Mouse (Mus musculus) ovary, postnatal 36 days (tissue): ENCODE measurements around the gene Ctsw.
A peak's percentile ranks its signal among the peaks of the same experiment; 100 is the strongest.

ENCODE experiments used
- DNase-seq: peaks from one replicate; pipeline ENCODE4 v3.0.0; 2022; ENCODE audit warnings: low spot score, mixed read lengths

Gene Ctsw

DNA sequence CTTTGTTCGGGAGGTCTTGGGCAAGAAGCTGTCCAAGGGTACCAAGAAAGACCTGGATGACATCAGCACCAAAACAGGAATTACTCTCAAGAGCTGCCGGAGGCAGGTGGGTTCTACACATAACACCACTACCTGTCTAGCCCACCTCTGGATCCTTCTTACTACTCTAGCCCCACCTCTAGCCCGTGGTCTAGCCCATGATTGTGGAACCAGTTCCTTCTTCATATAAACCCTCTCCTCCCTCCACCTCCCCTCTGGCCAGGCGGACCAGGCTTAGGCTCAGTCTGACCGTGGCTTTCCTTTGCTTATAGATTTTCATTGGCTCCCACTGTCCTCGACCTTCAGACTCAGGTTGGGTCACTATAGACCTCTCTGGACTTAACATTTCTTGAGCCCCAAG, 6.9 kb downstream of the Ctsw start:
- DNase-seq: no peak

DNA sequence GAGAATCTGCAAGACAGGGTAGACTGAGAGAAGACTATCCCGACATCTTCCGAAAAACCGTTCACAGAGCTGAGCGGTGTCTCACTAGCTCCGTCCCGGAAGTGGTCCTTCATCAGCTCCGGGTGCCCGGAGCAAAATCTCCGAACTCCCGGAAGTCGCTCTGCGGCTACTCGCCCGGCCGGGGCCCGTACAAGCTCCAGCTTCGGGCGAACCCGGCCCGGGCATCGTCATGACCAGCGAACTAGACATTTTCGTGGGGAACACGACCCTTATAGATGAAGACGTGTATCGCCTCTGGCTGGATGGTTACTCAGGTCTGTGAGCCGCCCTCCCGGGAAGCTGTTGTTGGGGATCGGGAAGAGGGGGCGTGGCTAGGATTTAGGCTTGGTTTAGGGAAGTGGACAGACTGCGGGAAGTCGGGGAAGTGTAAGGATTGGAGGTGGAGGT, 7.8 kb downstream of the Ctsw start, which contains the start of gene Fibp:
Gene Fibp, plus strand, starts transcription at position 151 of the 447 bp plus-strand sequence.
- DNase-seq: peak; percentile 86

- DNase-seq: no peak
Measured at GRCm38 (mm10) chr19:5459896-5460295, 8.4 kb downstream of the Ctsw start.

DNA sequence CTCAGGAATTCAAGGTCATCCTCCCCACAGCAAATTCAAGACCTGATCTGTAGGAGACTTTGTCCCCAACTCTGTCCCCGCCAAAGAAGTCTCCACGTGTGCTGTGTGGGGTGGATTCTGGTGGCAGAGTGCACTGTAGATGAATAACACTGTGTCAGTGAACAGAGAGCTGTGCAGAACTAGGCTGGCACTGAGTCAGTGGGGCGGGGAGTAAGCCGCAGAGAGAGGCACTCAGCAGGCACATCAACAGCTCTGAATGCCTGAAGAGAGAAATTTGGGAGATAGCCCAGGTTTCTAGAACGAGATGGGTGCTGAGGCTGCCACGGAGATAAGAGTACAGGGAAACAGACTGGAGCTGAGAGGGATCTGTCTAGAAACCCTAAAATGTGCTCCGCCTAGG, 9.3 kb downstream of the Ctsw start:
- no peak for DNase-seq

GRCm38 (mm10) chr19:5457746-5458442, 10.4 kb downstream of the Ctsw start, which contains the start of gene Ccdc85b:
Gene Ccdc85b (minus strand): TSS chr19:5457894.
- no peak for DNase-seq

GRCm38 (mm10) chr19:5456922-5457745, 11.2 kb downstream of the Ctsw start:
- peak; percentile 93 for DNase-seq

- no peak for DNase-seq
Measured at GRCm38 (mm10) chr19:5456241-5456921, 11.9 kb downstream of the Ctsw start.

GRCm38 (mm10) chr19:5455568-5455967, 12.7 kb downstream of the Ctsw start:
- no peak for DNase-seq

DNA sequence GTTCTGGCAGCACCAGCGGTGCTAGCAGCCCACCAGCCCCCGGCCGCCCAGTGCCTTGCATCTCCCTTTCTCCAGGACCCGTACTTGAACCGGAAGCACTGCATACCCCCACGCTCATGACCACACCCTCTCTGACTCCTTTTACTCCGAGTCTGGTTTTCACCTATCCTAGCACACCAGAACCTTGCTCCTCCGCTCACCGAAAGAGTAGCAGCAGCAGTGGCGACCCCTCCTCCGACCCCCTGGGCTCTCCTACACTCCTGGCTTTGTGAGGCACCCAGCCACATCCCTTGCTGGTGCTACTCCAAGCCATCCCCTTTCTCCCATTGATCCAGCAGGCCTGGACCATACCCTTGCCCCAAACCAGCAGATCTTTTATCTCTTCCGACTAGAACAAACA, 13.3 kb downstream of the Ctsw start:
- DNase-seq: no peak

GRCm38 (mm10) chr19:5451766-5452165, 16.5 kb downstream of the Ctsw start:
- no peak for DNase-seq

- no peak for DNase-seq
Measured at GRCm38 (mm10) chr19:5449673-5450072, 18.6 kb downstream of the Ctsw start.

DNA sequence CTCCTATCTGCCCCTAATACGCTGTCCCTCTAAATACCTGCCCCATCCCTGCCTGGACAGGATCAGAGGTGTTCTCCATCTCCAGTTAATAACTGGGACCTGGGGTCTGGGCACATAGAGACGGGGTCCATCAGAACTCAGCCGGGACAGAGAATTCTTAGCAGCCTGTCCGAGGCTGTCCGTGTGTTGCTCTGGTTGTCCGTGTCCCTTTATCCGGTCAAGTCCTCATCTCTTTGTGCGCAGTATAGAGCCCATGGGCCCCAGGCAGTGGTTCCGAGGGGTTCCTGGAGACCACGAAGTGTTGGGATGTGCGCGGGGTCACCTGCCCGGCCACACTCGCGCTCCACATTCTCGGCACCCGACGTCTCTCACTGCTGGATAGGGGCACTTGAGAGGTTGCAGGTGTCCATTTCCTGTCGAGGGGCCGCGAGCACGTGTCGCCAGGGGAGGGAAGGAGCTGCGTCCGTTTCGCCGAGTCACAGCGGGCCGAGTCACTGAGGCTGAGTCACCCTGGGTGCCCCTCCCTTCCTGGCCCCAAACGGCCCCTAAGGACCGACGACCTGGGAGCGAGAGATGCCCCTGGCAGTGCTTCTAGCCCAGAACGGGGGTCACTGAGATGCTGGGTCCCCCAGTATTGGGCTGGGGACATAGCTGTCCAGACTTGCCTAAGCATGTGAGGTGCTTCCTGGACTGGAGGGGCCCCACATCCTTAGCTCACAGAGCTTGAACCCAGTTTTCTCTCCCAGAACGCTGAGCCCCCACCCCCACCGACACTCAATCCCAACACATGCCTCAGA, 19.8 kb downstream of the Ctsw start:
- no peak for DNase-seq

- peak; percentile 64 for DNase-seq
Measured at GRCm38 (mm10) chr19:5447515-5448353, 20.6 kb downstream of the Ctsw start, which contains the start of gene Fosl1. Gene Fosl1 (plus strand): TSS chr19:5447547.

GRCm38 (mm10) chr19:5445747-5446146, 22.6 kb downstream of the Ctsw start:
- DNase-seq: no peak

DNA sequence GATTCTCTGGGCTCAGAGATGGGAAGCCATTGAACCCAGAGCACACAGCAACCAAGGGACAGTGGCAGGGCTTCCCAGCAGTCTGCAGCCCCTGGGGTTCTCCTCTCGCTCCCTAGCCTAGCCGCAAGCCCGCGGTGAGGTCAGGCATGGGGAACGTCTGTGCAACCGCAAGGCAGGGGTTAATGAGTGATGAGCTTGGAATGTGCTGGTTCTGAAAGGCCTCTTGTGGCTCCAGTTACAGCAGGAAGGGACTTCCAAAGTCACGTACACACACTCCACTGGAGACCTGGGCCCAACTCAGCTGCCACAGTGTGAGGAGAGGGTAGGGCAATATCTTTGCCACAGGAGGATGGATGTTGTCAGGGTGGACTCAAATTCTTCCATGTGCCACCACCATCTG, 23.4 kb downstream of the Ctsw start:
- no peak for DNase-seq

DNA sequence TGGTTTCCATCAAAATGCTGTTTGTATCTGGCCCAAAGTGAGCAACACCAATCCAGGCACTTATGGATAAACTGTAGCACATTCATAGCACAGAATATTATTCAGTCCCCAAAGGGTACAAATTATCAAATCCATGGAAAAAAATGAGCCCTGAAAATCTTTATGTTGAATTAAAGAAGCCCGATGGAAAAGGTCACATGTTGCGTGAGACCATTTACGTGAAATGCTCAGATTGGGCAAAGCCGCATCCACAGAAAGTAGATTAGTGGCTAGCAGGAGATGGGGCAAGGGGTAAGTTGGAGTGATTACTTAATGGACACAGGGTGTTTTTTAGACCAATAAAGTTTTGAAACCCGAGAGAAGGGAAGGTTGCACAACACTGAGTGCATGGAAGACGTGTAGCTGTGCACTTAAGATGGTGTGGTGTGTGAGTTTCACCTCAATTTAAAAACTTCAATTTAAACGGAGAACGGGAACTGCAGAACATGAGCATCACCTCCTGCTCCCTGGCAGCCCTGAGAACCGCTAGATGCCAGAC, 23.9 kb downstream of the Ctsw start:
- no peak for DNase-seq

DNA sequence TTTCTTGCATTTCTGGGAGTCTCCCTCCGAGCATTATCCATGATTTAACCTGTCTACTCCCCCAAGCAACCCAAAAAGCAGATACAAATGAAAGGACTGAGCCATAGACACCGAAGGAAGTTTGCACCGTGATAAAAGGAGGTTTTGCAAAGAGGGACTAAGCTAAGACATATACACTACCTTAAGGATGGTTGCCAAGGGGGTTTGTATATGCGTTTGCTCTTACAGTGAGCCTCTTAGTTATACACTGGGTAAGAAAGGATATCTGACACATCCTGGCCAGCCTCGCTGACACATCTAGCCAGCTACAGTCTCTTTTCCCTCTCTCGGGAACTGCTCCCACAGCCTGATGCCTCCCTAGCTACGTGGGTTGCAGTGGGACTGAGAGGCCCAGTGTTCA, 34.4 kb downstream of the Ctsw start:
- no peak for DNase-seq

- DNase-seq: peak; percentile 59
Measured at GRCm38 (mm10) chr19:5432992-5433852, 35.1 kb downstream of the Ctsw start.

DNA sequence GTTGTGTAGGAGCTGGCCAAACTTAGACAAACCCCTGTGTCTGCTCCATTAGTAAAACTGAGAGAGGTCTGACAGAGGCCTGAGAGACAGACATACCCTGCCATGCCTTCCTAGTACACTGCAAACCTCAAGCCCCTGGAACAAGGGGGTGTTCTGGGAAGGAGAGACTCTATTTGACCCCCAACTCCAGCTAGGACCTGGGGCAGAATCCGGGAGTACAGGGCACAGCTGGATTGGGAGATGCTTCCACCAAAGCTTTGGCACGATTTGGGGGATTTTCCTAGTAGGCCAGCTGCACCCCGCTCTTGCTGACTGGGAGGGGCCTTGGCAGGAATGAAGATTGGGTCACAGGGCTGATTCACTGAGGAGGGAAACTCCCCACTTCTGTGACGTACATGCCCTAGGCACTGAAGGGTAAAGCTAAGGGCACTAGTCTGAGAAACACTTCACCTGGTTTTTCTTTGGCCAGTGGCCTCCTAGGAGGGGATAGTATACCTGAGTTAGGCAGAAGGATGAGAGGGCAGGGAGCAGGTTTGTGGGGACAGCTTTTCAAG, 36.3 kb downstream of the Ctsw start:
- no peak for DNase-seq
